Mouse (Mus musculus): Measurements from ENCODE around the gene Gphb5. TPM values are rescaled to one million over a fixed set of nuclear protein-coding genes. Genes with fewer than 3 reads are reported as not detected.

Gene Gphb5
- polyA plus RNA-seq, 1 experiment, result 0.19 TPM

DNA sequence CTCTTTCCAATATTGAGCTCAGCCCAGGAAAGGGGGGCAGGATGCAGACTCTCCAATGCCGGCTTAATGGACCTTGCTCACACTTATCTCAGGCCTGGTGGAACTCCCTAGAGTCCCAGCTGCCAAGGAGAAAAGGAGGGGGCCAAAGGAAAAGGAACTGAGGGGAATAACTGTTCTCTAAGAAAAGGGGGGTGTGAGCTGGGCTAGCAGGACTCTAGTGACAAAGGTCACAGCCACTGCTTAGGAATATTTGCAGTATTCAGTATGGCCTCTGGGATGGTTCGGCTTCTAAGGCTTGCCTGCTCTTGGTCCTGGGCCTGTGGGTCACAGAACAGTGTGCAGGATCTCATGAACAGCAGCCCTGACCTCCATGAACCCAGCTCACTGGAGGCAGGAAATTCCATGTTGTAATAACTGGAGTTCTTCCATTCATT lies 47.1 kb downstream of the Gphb5 start:
- H3K4me1 ChIP-seq (replicated peaks; ENCODE audit: control insufficient read depth, insufficient read depth, low read length), result no peaks in the 10 kb centered on the region
- no peak for DNase-seq
- no peak overlapping the region for H3K4me3 ChIP-seq (ENCODE audit: control insufficient read depth, insufficient read depth, low read length)
- TF ChIP-seq CTCF (IDR thresholded peaks at IDR 0.05; ENCODE audit: borderline replicate concordance, control insufficient read depth, extremely low read depth, insufficient read depth, low read length, poor library complexity) (no peak), POLR2A (IDR thresholded peaks at IDR 0.05; ENCODE audit: control insufficient read depth, extremely low read depth, insufficient read depth, low read length, poor library complexity) (no peak)
- WGBS, result 74% methylated on average over 2 of the region's 2 CpGs
- H3K27ac ChIP-seq (ENCODE audit: control insufficient read depth, insufficient read depth, low read length), result no peak overlapping the region
- H3K27me3 ChIP-seq (ENCODE audit: control insufficient read depth, insufficient read depth, low read length), result no peaks in the 10 kb centered on the region
- no peaks in the 10 kb centered on the region for H3K36me3 ChIP-seq (ENCODE audit: control insufficient read depth, insufficient read depth, low read length)

DNA sequence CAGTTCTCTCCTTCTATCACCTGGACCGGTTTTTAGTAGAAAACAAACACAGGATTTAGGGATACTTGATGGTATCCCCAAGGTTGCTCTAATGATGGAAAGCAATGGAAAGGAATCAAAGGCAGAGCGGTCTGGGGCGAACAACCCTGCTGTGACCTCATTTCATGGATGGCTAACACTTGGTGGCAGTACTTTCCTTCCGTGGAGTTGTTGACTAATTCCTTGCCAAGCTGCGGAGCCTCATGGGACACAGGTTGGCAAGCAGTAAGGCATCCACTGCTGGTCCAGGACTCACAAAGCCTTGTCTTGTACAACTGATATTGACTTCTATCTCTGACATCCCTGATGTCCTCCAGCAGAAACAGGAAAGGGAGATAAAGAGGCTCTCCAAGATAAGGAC lies 48.1 kb downstream of the Gphb5 start:
- no peaks in the 10 kb centered on the region for H3K27me3 ChIP-seq (ENCODE audit: control insufficient read depth, insufficient read depth, low read length)
- no peak overlapping the region for H3K4me3 ChIP-seq (ENCODE audit: control insufficient read depth, insufficient read depth, low read length)
- DNase-seq, result no peak
- TF ChIP-seq CTCF (IDR thresholded peaks at IDR 0.05; ENCODE audit: borderline replicate concordance, control insufficient read depth, extremely low read depth, insufficient read depth, low read length, poor library complexity), result no peak
- TF ChIP-seq POLR2A (IDR thresholded peaks at IDR 0.05; ENCODE audit: control insufficient read depth, extremely low read depth, insufficient read depth, low read length, poor library complexity), result no peak
- H3K27ac ChIP-seq (ENCODE audit: control insufficient read depth, insufficient read depth, low read length), result no peak overlapping the region
- H3K36me3 ChIP-seq (ENCODE audit: control insufficient read depth, insufficient read depth, low read length), result no peaks in the 10 kb centered on the region
- H3K4me1 ChIP-seq (replicated peaks; ENCODE audit: control insufficient read depth, insufficient read depth, low read length), result no peaks in the 10 kb centered on the region
- WGBS, result 97% methylated on average over 5 of the region's 5 CpGs

DNA sequence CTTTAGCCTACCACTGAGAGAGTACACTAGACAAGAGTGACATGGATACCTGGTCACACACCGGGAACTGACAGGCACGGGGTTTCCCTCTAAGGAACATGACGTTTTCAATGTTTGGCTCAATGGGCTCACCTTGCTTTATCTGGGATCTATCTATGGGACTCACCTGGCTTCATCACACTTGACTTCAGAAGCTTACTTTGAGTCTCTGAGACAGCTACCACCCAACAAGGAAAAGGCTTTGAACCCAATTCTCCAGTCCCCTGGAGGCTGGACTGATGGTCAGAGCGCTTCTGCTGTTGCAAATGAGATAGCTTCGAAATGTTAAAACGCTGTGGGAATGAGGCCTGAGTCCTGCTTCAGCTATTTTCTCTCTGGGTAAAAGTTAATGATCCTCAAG lies 49.2 kb downstream of the Gphb5 start:
- TF ChIP-seq CTCF (IDR thresholded peaks at IDR 0.05; ENCODE audit: borderline replicate concordance, control insufficient read depth, extremely low read depth, insufficient read depth, low read length, poor library complexity) (no peak), POLR2A (IDR thresholded peaks at IDR 0.05; ENCODE audit: control insufficient read depth, extremely low read depth, insufficient read depth, low read length, poor library complexity) (no peak)
- Histone ChIP-seq H3K4me1 (replicated peaks; ENCODE audit: control insufficient read depth, insufficient read depth, low read length) (no peaks in the 10 kb centered on the region), H3K27me3 (ENCODE audit: control insufficient read depth, insufficient read depth, low read length) (no peaks in the 10 kb centered on the region), H3K27ac (ENCODE audit: control insufficient read depth, insufficient read depth, low read length) (no peak overlapping the region), H3K36me3 (ENCODE audit: control insufficient read depth, insufficient read depth, low read length) (no peaks in the 10 kb centered on the region), H3K4me3 (ENCODE audit: control insufficient read depth, insufficient read depth, low read length) (no peak overlapping the region)
- no peak for DNase-seq
- 94% methylated on average over 6 of the region's 6 CpGs for WGBS

DNA sequence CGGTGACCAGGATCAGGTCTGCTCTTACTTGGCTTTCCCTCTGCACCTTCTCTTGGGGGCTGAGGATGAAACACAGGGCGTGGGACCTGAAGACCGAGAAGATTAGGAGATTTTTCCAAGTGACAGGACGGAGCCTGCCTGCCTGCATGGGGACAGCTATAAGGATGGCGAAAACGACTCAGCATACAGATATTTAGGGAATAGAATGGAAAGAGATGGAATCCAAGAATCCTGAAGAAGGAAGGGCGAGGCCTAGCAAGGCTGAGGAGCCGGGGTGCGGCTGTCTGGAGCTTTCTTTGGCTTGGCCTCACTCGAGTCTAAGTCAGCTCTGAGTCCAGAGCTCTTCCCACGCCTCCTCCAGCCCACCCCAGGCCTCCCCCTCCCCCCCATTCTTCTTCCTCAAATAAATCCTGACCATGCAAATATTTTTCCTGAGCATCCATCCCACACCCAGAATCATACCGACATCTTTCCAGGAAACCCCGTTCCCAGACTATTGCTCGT lies 50.9 kb downstream of the Gphb5 start:
- H3K4me1 ChIP-seq (replicated peaks; ENCODE audit: control insufficient read depth, insufficient read depth, low read length), result no peaks in the 10 kb centered on the region
- no peak overlapping the region for H3K4me3 ChIP-seq (ENCODE audit: control insufficient read depth, insufficient read depth, low read length)
- 92% methylated on average over 14 of the region's 14 CpGs for WGBS
- DNase-seq, result no peak
- H3K27me3 ChIP-seq (ENCODE audit: control insufficient read depth, insufficient read depth, low read length), result no peaks in the 10 kb centered on the region
- TF ChIP-seq POLR2A (IDR thresholded peaks at IDR 0.05; ENCODE audit: control insufficient read depth, extremely low read depth, insufficient read depth, low read length, poor library complexity) (no peak), CTCF (IDR thresholded peaks at IDR 0.05; ENCODE audit: borderline replicate concordance, control insufficient read depth, extremely low read depth, insufficient read depth, low read length, poor library complexity) (no peak)
- H3K36me3 ChIP-seq (ENCODE audit: control insufficient read depth, insufficient read depth, low read length), result no peaks in the 10 kb centered on the region
- no peak overlapping the region for H3K27ac ChIP-seq (ENCODE audit: control insufficient read depth, insufficient read depth, low read length)

DNA sequence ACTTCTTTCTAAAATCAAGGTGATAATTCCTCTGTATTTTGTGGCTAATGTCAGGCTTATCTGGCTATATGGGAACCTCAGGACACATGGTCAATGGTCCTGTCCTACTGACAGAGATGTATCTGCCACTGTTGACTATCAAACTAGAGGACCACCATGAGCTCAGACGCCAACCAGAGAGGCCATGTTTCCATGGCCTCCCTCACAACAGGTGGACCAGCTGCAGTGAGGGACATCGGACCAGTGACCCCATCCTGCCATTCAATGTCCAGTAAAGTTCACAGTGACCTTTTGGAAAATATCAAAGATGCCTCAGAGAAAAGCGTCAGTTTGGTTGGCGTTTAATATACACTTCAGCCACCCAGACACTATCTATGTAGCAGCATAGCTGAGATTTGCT lies 52.2 kb downstream of the Gphb5 start:
- no peak for DNase-seq
- no peak for TF ChIP-seq CTCF (IDR thresholded peaks at IDR 0.05; ENCODE audit: borderline replicate concordance, control insufficient read depth, extremely low read depth, insufficient read depth, low read length, poor library complexity)
- TF ChIP-seq POLR2A (IDR thresholded peaks at IDR 0.05; ENCODE audit: control insufficient read depth, extremely low read depth, insufficient read depth, low read length, poor library complexity), result no peak
- Histone ChIP-seq H3K4me1 (replicated peaks; ENCODE audit: control insufficient read depth, insufficient read depth, low read length) (no peaks in the 10 kb centered on the region), H3K27ac (ENCODE audit: control insufficient read depth, insufficient read depth, low read length) (no peak overlapping the region), H3K36me3 (ENCODE audit: control insufficient read depth, insufficient read depth, low read length) (no peaks in the 10 kb centered on the region), H3K4me3 (ENCODE audit: control insufficient read depth, insufficient read depth, low read length) (no peak overlapping the region), H3K27me3 (ENCODE audit: control insufficient read depth, insufficient read depth, low read length) (no peaks in the 10 kb centered on the region)
- WGBS, result 97% methylated on average over 4 of the region's 4 CpGs

DNA sequence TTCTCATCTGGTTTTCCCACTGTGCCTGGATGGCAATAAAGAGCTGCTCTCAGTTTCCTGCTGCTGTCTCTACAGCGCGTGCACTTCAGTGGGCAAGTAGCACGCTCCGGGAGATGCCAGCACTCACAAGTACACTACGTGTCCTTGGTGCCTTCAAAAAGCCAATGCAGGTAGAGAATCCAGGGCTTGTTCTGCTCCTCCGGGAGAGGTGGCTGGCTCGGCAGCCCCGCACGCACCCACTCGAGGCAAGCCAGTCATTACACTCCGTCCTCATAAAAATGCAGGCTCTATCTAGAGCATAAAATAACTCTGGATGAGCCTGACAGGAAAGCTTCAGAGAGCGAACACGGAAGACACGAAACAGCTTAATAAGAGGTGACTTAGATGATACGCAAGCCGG lies 54.1 kb downstream of the Gphb5 start:
- Histone ChIP-seq H3K4me1 (replicated peaks; ENCODE audit: control insufficient read depth, insufficient read depth, low read length) (no peaks in the 10 kb centered on the region), H3K4me3 (ENCODE audit: control insufficient read depth, insufficient read depth, low read length) (no peak overlapping the region), H3K27ac (ENCODE audit: control insufficient read depth, insufficient read depth, low read length) (no peak overlapping the region), H3K36me3 (ENCODE audit: control insufficient read depth, insufficient read depth, low read length) (no peaks in the 10 kb centered on the region), H3K27me3 (ENCODE audit: control insufficient read depth, insufficient read depth, low read length) (no peaks in the 10 kb centered on the region)
- 96% methylated on average over 16 of the region's 16 CpGs for WGBS
- no peak for TF ChIP-seq POLR2A (IDR thresholded peaks at IDR 0.05; ENCODE audit: control insufficient read depth, extremely low read depth, insufficient read depth, low read length, poor library complexity)
- TF ChIP-seq CTCF (IDR thresholded peaks at IDR 0.05; ENCODE audit: borderline replicate concordance, control insufficient read depth, extremely low read depth, insufficient read depth, low read length, poor library complexity), result no peak
- no peak for DNase-seq

Other genes starting within 250 kb of the Gphb5 start
- gene Kcnh5, start 239.4 kb downstream of the Gphb5 start, polyA plus RNA-seq (2012; rRNA removed), result 0.03 TPM in 1 of 2 replicates, not detected in the other
- 5.1 and 5.9 TPM in 2 replicates for gene Rhoj, start 108.5 kb downstream of the Gphb5 start, polyA plus RNA-seq (2012; rRNA removed)
- 22.2 and 49.0 TPM in 2 replicates for gene Ppp2r5e, start 179.5 kb upstream of the Gphb5 start, polyA plus RNA-seq (2012; rRNA removed)

Data from thymus, adult 2 months (tissue).